ENCODE assay signal across 10 mouse cellular contexts in the genomic region with DNA sequence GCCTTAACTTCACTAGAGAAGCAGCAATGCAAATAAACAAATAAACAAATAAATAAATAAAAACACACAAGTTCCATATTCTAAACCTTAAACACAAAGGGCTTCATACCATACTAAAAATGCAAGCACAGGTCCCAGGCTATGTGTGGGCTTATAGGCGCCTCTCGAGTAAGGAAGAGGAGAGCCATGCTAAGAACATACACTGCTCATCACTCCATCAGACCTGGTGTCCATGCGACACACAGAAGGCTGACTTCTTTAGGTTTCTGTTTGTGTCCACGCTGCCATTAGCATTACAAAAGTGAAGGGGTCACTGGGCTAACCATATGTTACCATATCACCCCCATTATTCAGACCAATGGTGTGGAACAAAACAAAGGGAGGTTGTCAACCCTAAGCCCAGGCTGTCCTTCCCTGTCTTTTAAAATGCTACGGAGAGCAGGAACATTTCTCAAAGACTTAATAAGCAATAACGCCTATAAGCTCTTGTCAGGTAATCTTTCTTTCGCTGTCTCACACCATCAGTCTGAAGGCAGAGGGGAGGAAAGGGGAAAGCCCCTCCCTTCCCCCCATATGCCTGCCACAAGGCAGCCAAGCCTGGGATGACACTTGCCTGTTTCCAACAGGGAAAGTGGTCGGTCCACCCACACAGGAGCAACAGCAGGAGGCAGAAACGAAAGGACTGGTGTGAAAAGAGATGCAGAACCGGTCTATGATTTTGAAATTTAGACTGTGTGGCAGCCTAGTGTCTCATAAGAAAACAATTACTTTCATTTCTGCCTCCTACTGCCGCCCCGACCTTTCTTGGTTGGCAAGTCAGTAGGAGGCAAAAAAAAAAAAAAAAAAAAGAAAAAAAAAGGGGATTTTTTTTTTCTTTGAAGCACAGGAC.
A peak's percentile ranks its signal among the peaks of the same experiment; 100 is the strongest.
DNase-seq lines count a peak whose midpoint lies in the region; ATAC-seq and TF ChIP-seq lines count a peak whose summit lies in the region.
"Had no signal": no experiment of that assay in that cellular context is flagged by ENCODE, and none has a peak within 500 bp of the region (broad histone marks: within the 10 kb centered on the region; RNA-seq: fewer than 3 reads in every experiment).

No protein-coding gene starts in this region.

- H3K36me3 ChIP-seq in spleen, adult 2 months (ENCODE audit: control insufficient read depth, insufficient read depth, low read length) = no peaks in the 10 kb centered on the region
- H3K36me3 ChIP-seq in forebrain, embryonic 13.5 days (ENCODE audit: poor library complexity, severe bottlenecking) = no peaks in the 10 kb centered on the region
- H3K36me3 ChIP-seq in midbrain, embryonic 11.5 days (ENCODE audit: control insufficient read depth, insufficient read depth, low read length) = no peaks in the 10 kb centered on the region

- ATAC-seq in forebrain, embryonic 13.5 days = peak; percentile 65
- ATAC-seq in midbrain, embryonic 11.5 days (ENCODE audit: low FRiP score) = peak; percentile 87

- WGBS in spleen, adult 2 months = 54% methylated on average over 12 of the region's 12 CpGs
- 38% methylated on average over 12 of the region's 12 CpGs for WGBS in forebrain, embryonic 13.5 days
- 23% methylated on average over 12 of the region's 12 CpGs for WGBS in midbrain, embryonic 11.5 days

- no peak for DNase-seq in spleen, adult 2 months (ENCODE audit: low read depth in 1 of 2, low spot score in 2 of 2)
- DNase-seq in spleen, adult 12 weeks (ENCODE audit: low spot score) = no peak
- DNase-seq in midbrain, embryonic 11.5 days (ENCODE audit: low spot score, missing footprints) = peak; percentile 88
- DNase-seq in retina, postnatal 1 day = peak; percentile 44
- DNase-seq in kidney, adult 11 months = no peak
- DNase-seq in frontal cortex, postnatal 10 days (ENCODE audit: low spot score in 2 of 2) = no peak
- DNase-seq in cerebellum, adult 18-20 months = no peak
- DNase-seq: lung, postnatal 36 days; thymus, postnatal 14 days had no signal

- no peaks in the 10 kb centered on the region for H3K27me3 ChIP-seq in spleen, adult 2 months (ENCODE audit: control insufficient read depth, insufficient read depth, low read length)
- H3K27me3 ChIP-seq in forebrain, embryonic 13.5 days = no peaks in the 10 kb centered on the region
- H3K27me3 ChIP-seq in midbrain, embryonic 11.5 days (ENCODE audit: control insufficient read depth, insufficient read depth, low read length) = no peaks in the 10 kb centered on the region

- no peak for TF ChIP-seq POLR2A in spleen, adult 2 months (IDR thresholded peaks at IDR 0.05; ENCODE audit: low read depth, low read length)

- H3K27ac ChIP-seq in spleen, adult 2 months (ENCODE audit: insufficient read depth, low read length) = peak overlapping the region; percentile 88
- 0 out of 2 replicates have a peak overlapping the region, but pooled peaks have one; percentile 27 for H3K27ac ChIP-seq in forebrain, embryonic 13.5 days
- peak overlapping the region; percentile 67 for H3K27ac ChIP-seq in midbrain, embryonic 11.5 days (ENCODE audit: low read depth, low read length)

- H3K9me3 ChIP-seq in forebrain, embryonic 13.5 days (replicated peaks) = no peaks in the 10 kb centered on the region
- no peaks in the 10 kb centered on the region for H3K9me3 ChIP-seq in midbrain, embryonic 11.5 days (ENCODE audit: control insufficient read depth, low read length)

- no peak for TF ChIP-seq CTCF in spleen, adult 2 months (IDR thresholded peaks at IDR 0.05; ENCODE audit: extremely low read depth, insufficient read depth, insufficient read length, insufficient replicate concordance)

- H3K9ac ChIP-seq in forebrain, embryonic 13.5 days = no peak overlapping the region
- H3K9ac ChIP-seq in midbrain, embryonic 11.5 days (ENCODE audit: low read length) = no peak overlapping the region

- peak overlapping the region; percentile 57; the same call in 1 of the 2 replicates for H3K4me3 ChIP-seq in spleen, adult 2 months (ENCODE audit: extremely low read depth, insufficient read depth, insufficient read length)
- no peak overlapping the region for H3K4me3 ChIP-seq in forebrain, embryonic 13.5 days
- H3K4me3 ChIP-seq in midbrain, embryonic 11.5 days (ENCODE audit: low read depth, low read length) = no peak overlapping the region

- peaks cover 9% of the 10 kb centered on the region for H3K4me1 ChIP-seq in spleen, adult 2 months (ENCODE audit: control insufficient read depth, insufficient read depth, insufficient read length)
- 0 out of 2 replicates have a peak, but pooled peaks cover 6% of the 10 kb centered on the region for H3K4me1 ChIP-seq in forebrain, embryonic 13.5 days
- peaks cover 15% of the 10 kb centered on the region; the same call in 1 of the 2 replicates for H3K4me1 ChIP-seq in midbrain, embryonic 11.5 days (ENCODE audit: control insufficient read depth, insufficient read depth, low read length)

- H3K4me2 ChIP-seq in forebrain, embryonic 13.5 days = no peak overlapping the region
- peak overlapping the region; percentile 1; the same call in 1 of the 2 replicates for H3K4me2 ChIP-seq in midbrain, embryonic 11.5 days

Comparison
In these comparisons a context has a peak if more than half of its experiments do, and no peak if none do; other contexts are left out.
1. DNase-seq: peak in midbrain, embryonic 11.5 days (single experiment) and retina, postnatal 1 day (single experiment); none in spleen, adult 2 months (0 of 2), spleen, adult 12 weeks (single experiment), kidney, adult 11 months (single experiment), frontal cortex, postnatal 10 days (0 of 2) and cerebellum, adult 18-20 months (0 of 2).
2. H3K27ac ChIP-seq: peak in every context shown above with its lines; median percentile 88 in spleen, adult 2 months; 67 in midbrain, embryonic 11.5 days; 27 in forebrain, embryonic 13.5 days.